Mouse (Mus musculus) fat pad, adult 2 months (tissue): ENCODE data around the gene Numa1.
A peak's percentile ranks its signal among the peaks of the same experiment; 100 is the strongest.
"Not testable (repeated sequence)": the region's sequence is repeated elsewhere in the genome, so short reads cannot be mapped to it uniquely, and the experiment has no call there.

Experiments
- DNase-seq: peaks from one replicate; pipeline ENCODE4 v3.0.0-alpha.2; 2011; ENCODE audit warnings: low read depth, low spot score; ENCODE audit errors: extremely low read depth

Gene Numa1

GRCm38 (mm10) chr7:102035534-102035933 is 101.6 kb downstream of the Numa1 start:
- DNase-seq, result peak; percentile 31

- DNase-seq, result no peak
Measured at GRCm38 (mm10) chr7:102037318-102037717, 103.4 kb downstream of the Numa1 start.

- peak; percentile 78 for DNase-seq
Measured at GRCm38 (mm10) chr7:102042314-102042713, 108.4 kb downstream of the Numa1 start.

DNA sequence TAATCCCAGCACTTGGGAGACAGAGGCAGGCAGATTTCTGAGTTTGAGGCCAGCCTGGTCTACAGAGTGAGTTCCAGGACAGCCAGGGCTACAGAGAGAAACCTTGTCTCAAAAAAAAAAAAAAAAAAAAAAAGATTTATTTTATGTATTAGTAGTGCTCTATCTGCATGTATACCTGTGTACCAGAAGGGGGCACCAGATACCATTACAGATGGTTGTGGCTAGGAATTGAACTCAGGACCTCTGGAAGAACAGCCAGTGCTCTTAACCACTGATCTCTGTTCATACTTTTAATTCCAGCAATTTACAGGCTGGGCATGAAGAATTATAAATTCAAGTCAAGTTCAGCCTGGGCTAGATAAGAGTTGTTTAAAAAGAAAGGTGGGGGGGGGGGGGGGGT is 114.6 kb downstream of the Numa1 start:
- not testable (repeated sequence) for DNase-seq

- DNase-seq, result no peak
Measured at GRCm38 (mm10) chr7:102061353-102061752, 127.4 kb downstream of the Numa1 start.

GRCm38 (mm10) chr7:102062203-102062602 is 128.3 kb downstream of the Numa1 start:
- no peak for DNase-seq

GRCm38 (mm10) chr7:102063891-102064290 is 130.0 kb downstream of the Numa1 start:
- DNase-seq, result no peak
